Mouse (Mus musculus): Measurements from ENCODE around the gene Tubd1. TPM values are rescaled to one million over a fixed set of nuclear protein-coding genes. Genes with fewer than 3 reads are reported as not detected.

The Tubd1 gene
- polyA plus RNA-seq, 1 experiment: 8.2 TPM

DNA sequence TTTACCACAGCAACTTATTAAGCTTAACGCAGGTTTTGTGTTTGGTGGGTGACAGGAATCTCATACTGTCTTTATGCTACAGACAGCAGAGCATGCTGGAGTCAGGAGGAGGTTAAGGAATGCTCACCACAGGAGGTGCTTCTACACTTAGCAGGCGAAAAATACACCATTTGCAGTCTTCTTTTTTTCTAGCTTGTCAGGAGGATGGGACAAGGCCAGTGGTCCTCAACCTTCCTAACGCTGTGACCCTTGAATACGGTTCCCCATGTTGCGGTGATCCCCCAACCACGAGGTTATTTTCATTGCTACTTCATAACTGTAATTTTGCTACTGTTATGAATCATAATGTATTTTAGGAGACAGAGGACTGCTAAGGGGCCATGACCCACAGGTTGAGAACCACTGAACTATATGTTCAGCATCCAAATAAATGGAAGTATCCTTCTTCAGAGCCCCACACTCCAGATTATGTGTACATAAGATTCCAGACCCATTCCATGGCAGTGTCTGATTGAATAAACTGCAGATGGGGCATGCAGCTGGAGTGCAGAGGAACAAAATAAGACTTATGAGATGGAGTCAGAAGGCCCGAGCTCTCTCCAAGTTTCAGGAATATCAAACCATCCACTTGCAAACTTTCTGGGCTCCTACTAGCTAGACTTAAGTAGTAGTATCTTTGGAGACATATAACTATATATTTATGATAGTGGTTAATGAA lies 37.9 kb downstream of the Tubd1 start:
- peak overlapping the region; percentile 42 for H3K4me3 ChIP-seq (ENCODE audit: insufficient read depth, low read length)
- TF ChIP-seq POLR2A (IDR thresholded peaks at IDR 0.05; ENCODE audit: low read depth, low read length): peak; percentile 70
- no peak for TF ChIP-seq CTCF (IDR thresholded peaks at IDR 0.05; ENCODE audit: borderline replicate concordance, insufficient read depth, low read length)
- peaks cover 7% of the 10 kb centered on the region; the same call in 1 of the 2 replicates for H3K4me1 ChIP-seq (ENCODE audit: control insufficient read depth, insufficient read depth, low read length)
- H3K27ac ChIP-seq (ENCODE audit: insufficient read depth, low read length): peak overlapping the region; percentile 100

DNA sequence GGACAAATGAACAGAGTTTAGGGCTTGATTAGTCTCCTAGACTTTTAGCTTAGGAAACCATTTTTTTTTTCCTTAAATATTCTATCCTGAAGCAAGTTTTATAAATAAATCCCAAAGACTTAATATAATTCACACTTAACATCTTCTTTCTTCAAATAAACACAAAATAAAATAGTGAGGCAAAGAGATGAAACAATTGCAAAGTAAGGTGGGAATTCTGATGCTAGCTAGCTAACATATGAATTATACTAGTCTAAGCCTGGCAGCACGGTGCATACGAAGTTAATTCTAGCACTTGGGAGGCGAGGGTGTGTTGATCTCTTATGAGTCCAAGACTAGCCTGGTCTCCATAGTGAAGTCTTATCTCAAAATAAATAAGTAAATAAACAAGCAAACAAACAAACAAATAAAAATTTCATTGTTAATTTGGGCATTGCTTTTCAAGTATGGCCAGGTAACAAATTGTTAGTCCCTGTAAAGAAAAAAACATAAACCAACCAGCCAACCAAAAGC lies 38.6 kb downstream of the Tubd1 start:
- Histone ChIP-seq H3K4me3 (ENCODE audit: insufficient read depth, low read length) (peak overlapping the region; percentile 95), H3K27ac (ENCODE audit: insufficient read depth, low read length) (peak overlapping the region; percentile 100), H3K4me1 (ENCODE audit: control insufficient read depth, insufficient read depth, low read length) (peaks cover 13% of the 10 kb centered on the region)
- TF ChIP-seq CTCF (IDR thresholded peaks at IDR 0.05; ENCODE audit: borderline replicate concordance, insufficient read depth, low read length): no peak
- peak; percentile 88 for TF ChIP-seq POLR2A (IDR thresholded peaks at IDR 0.05; ENCODE audit: low read depth, low read length)

DNA sequence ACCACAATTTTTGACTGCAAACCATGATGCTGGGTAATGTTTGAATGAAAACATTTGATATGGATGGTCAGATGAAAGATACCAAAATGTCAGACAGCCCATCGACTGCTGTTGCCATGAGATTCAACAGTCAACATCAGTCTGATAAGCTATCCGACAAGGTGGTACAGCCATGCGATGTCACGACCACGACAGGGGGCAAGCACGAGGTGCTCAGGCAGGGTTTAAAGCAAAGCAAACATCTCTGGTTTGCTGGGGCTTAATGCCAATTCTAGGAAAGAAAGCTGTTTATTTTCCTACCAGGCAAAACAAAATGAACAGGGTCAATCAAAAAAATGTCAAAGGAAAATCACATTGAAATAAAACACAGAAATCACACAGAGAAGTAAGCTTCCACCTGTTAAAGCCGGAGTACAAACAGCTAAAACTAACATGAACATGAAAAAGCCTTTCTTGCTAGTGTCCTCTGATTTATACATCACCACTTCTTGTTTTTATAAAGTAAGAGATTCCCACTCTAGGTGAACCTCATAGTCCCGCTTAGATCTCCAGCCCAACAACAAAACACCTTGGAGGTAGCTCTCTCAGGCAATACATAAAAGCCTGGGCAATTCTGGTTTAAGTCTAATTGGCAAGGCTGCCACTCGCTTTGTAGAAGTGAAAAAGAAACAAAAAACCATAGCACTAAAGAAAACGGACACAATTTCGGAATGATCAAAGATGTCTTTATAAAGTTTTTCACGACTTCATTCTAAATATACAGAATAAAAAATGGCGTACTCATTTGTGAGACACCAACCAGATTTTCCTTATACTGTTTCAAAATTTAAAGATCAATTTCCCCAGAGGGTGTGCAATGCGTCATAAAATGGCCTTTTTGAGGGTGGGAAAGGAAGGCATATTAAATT lies 39.5 kb downstream of the Tubd1 start:
- Histone ChIP-seq H3K27ac (ENCODE audit: insufficient read depth, low read length) (peak overlapping the region; percentile 100), H3K4me3 (ENCODE audit: insufficient read depth, low read length) (peak overlapping the region; percentile 95), H3K4me1 (ENCODE audit: control insufficient read depth, insufficient read depth, low read length) (peaks cover 8% of the 10 kb centered on the region)
- TF ChIP-seq CTCF (IDR thresholded peaks at IDR 0.05; ENCODE audit: borderline replicate concordance, insufficient read depth, low read length) (no peak), POLR2A (IDR thresholded peaks at IDR 0.05; ENCODE audit: low read depth, low read length) (peak; percentile 88)

DNA sequence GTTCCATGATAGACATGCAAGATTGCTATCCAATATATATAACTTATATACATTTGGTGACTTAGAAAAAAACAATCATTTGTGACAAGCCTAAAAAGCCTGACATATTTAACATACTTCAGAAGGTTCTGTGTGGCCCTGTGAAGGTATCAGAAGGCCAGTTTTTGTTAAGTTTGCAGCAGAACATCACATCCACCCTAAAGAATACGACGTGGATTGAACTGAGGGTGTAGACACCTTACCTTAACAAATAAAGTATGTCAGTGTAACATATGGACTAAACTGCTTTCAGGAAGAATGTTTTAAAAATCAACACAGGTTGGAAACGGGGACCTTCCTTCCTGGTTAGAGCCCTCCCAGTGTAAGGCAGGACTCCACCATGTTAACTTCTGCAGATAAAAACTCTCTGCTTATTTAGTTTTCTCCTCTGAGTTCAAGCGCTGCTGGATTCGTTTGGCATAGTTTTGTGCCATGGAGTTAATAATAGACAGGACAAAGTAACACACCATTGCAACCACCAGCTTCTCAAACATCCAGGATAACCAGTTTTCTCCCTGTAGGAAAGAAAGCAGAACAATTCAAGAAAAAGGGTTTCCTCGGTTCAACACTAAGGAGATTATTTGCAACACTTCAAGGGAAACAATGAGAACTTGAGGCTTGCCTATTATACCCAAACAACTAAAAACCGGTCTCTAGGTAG lies 40.3 kb downstream of the Tubd1 start:
- peak; percentile 80 for TF ChIP-seq POLR2A (IDR thresholded peaks at IDR 0.05; ENCODE audit: low read depth, low read length)
- TF ChIP-seq CTCF (IDR thresholded peaks at IDR 0.05; ENCODE audit: borderline replicate concordance, insufficient read depth, low read length): no peak
- Histone ChIP-seq H3K4me3 (ENCODE audit: insufficient read depth, low read length) (peak overlapping the region; percentile 95), H3K4me1 (ENCODE audit: control insufficient read depth, insufficient read depth, low read length) (peaks cover 9% of the 10 kb centered on the region), H3K27ac (ENCODE audit: insufficient read depth, low read length) (peak overlapping the region; percentile 100)

DNA sequence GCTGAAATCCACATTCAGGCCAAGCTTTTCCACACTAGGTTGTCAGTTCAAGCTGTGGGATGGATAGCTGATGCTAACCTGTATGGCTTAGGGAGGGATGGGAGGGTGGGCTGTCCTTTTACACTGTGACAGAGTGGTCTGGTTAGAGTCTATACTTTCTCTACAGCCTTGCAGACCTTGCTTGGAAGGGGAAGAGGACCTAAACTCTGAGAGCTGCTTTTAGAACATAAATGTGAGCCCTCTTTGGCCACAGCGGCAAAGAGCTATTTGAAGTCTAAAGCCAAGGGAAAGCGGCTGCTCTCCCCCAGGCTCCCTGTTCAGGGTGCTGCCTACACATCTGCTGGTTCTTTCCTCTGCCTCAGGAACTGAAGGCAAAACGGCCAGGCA lies 40.8 kb downstream of the Tubd1 start:
- Histone ChIP-seq H3K4me3 (ENCODE audit: insufficient read depth, low read length) (peak overlapping the region; percentile 95), H3K27ac (ENCODE audit: insufficient read depth, low read length) (peak overlapping the region; percentile 100), H3K4me1 (ENCODE audit: control insufficient read depth, insufficient read depth, low read length) (peaks cover 11% of the 10 kb centered on the region)
- TF ChIP-seq CTCF (IDR thresholded peaks at IDR 0.05; ENCODE audit: borderline replicate concordance, insufficient read depth, low read length) (no peak), POLR2A (IDR thresholded peaks at IDR 0.05; ENCODE audit: low read depth, low read length) (peak; percentile 84)

DNA sequence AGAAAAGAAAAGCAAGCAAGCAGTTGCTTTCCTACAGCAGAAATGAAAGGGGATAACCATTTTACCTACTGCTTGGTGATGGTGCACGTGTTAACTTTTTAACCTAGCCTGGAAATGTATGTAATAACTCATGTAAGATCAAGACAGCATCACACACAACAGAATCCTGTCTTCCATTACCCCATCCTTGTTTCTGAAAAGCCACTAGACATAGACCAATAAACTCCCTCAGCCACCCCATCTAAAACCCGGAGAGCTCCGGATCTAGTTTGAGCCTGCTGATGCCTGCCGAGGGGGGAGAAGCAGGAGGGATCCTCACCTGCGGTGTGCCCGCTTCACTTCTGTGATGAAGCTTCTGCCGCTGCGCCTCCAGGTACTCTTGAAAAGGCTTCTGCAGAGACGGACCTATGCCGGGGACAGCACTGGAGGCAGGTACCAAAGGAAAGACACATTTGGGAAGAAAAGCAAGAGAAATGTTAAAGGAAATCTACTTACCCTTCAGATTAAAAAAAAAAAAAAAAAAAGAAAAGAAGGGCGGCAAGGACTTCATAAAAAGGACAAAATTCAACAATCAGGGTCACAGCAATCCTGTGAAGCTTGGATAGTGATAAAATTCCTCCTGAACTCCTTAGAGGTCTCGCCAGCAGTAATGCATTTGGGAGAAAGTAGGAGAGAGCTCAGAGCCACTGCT lies 41.5 kb downstream of the Tubd1 start:
- Histone ChIP-seq H3K27ac (ENCODE audit: insufficient read depth, low read length) (peak overlapping the region; percentile 100), H3K4me3 (ENCODE audit: insufficient read depth, low read length) (peak overlapping the region; percentile 94)

DNA sequence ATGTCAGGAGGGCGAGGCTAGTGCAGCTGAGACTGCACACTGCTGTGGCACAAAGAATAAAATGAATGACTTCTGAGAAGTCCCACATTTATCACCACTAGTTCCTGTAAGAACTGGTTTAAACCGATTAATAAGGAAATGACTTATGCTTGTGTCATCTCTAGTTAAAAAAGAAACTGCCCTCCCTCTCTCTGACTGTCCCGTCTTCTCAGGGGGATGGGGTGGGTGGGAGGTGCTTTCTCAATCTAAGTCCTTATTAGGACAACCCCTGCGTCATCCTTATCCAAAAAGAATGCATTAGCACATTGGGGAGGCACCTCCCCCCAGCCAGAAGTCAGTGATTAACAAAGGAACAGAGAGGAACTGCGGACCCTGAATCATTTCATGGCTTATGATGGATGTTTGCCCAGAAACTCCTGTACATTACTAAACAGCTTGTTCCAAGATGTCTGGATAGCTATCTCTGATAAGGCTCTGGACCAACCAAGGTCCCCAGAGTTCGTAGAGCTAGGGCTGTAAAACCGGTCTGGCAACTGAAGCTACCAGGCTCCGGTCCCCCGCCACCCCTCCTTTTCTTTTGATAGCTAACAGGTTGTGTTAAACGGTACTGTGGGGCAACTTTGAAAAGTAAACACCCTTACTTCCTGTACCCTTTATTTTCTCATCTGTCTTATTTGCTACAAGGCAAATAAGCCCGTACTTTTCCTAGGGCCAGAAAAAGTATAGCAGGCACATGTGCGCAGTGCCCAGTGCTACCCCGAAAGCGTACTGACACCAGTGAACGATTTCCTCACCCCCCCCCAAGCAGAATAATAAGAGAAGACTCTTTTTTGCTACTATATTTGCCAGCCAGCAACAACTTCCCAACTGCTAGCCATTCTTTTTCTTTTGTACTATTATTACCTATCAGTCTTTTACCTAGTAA lies 42.3 kb downstream of the Tubd1 start:
- Histone ChIP-seq H3K4me3 (ENCODE audit: insufficient read depth, low read length) (peak overlapping the region; percentile 94; the same call in 1 of the 2 replicates), H3K4me1 (ENCODE audit: control insufficient read depth, insufficient read depth, low read length) (peaks cover 22% of the 10 kb centered on the region), H3K27ac (ENCODE audit: insufficient read depth, low read length) (peak overlapping the region; percentile 100)
- peak; percentile 99 for TF ChIP-seq POLR2A (IDR thresholded peaks at IDR 0.05; ENCODE audit: low read depth, low read length)
- no peak for TF ChIP-seq CTCF (IDR thresholded peaks at IDR 0.05; ENCODE audit: borderline replicate concordance, insufficient read depth, low read length)

More for the DNA sequence above, 41.5 kb downstream of the Tubd1 start:
- peaks cover 16% of the 10 kb centered on the region for H3K4me1 ChIP-seq (ENCODE audit: control insufficient read depth, insufficient read depth, low read length)
- TF ChIP-seq CTCF (IDR thresholded peaks at IDR 0.05; ENCODE audit: borderline replicate concordance, insufficient read depth, low read length) (no peak), POLR2A (IDR thresholded peaks at IDR 0.05; ENCODE audit: low read depth, low read length) (peak; percentile 70)

DNA sequence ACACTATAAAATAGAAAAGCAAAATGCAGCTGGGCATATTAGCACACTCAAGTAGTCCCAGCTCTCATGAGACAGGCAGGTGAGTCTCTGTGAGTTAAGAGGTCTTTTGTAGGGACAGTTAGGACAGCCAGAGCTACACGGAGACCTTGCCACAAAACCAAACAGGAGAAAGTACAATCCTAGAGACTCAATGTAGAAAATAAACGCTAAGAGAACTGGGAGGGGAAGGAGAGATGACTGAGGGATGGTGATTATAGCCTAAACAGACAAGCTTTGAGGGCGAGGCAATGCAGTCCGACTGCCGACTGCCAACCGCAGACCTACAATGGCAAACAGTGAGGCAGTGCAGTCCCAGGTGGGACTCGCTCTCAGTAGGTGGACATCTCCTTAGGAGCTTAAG lies 43.0 kb downstream of the Tubd1 start:
- TF ChIP-seq POLR2A (IDR thresholded peaks at IDR 0.05; ENCODE audit: low read depth, low read length): peak; percentile 36; the same call in 1 of the 2 replicates
- TF ChIP-seq CTCF (IDR thresholded peaks at IDR 0.05; ENCODE audit: borderline replicate concordance, insufficient read depth, low read length): no peak
- H3K4me3 ChIP-seq (ENCODE audit: insufficient read depth, low read length): no peak overlapping the region
- peaks cover 28% of the 10 kb centered on the region for H3K4me1 ChIP-seq (ENCODE audit: control insufficient read depth, insufficient read depth, low read length)
- H3K27ac ChIP-seq (ENCODE audit: insufficient read depth, low read length): peak overlapping the region; percentile 99

Measured in embryonic fibroblast, embryonic 13.5 days (primary cell).